Comparison of ENCODE assay signal across 20 mouse cellular contexts in genomic region chr7:115210012-115210411, GRCm38 (mm10).
DNase-seq lines count a peak whose midpoint lies in the region; ATAC-seq and TF ChIP-seq lines count a peak whose summit lies in the region.
"Had no signal": no experiment of that assay in that cellular context is flagged by ENCODE, and none has a peak within 500 bp of the region (broad histone marks: within the 10 kb centered on the region; RNA-seq: fewer than 3 reads in every experiment).

No protein-coding gene starts in this region.

- no peak overlapping the region for H3K4me2 ChIP-seq in kidney, postnatal 0 days (ENCODE audit: low read length)
- H3K4me2 ChIP-seq in kidney, embryonic 15.5 days, result no peak overlapping the region
- no peak overlapping the region for H3K4me2 ChIP-seq in liver, embryonic 11.5 days

- DNase-seq in kidney, postnatal 0 days (ENCODE audit: low spot score), result peak; percentile 55
- peak; percentile 25 for DNase-seq in kidney, postnatal 10 days
- no peak for DNase-seq in kidney, postnatal 36 days
- peak; percentile 59 for DNase-seq in liver, adult 2 months (ENCODE audit: extremely low read depth, low read depth, low spot score)
- no peak for DNase-seq in liver, embryonic 11.5 days (ENCODE audit: low spot score)
- DNase-seq: adrenal gland, adult 2 months; adrenal gland, adult 8-10 months; adrenal gland, postnatal 10 days; adrenal gland, postnatal 14 days; adrenal gland, postnatal 25 days; adrenal gland, postnatal 36 days; B cell, adult 2 months; cerebellum, adult 11 months; cerebellum, adult 11-12 months; cerebellum, adult 18-20 months had no signal

- no peaks in the 10 kb centered on the region for H3K36me3 ChIP-seq in kidney, postnatal 0 days (ENCODE audit: insufficient read depth, low read length)
- no peaks in the 10 kb centered on the region for H3K36me3 ChIP-seq in kidney, embryonic 15.5 days
- no peaks in the 10 kb centered on the region for H3K36me3 ChIP-seq in liver, adult 2 months (ENCODE audit: control insufficient read depth, insufficient read depth, low read length)
- no peaks in the 10 kb centered on the region for H3K36me3 ChIP-seq in liver, embryonic 11.5 days (ENCODE audit: control insufficient read depth, insufficient read depth, low read length)
- H3K36me3 ChIP-seq: G1E had no signal

- TF ChIP-seq CTCF in kidney, postnatal 0 days (IDR thresholded peaks at IDR 0.05; ENCODE audit: low read depth), result no peak
- no peak for TF ChIP-seq CTCF in liver, adult 2 months (IDR thresholded peaks at IDR 0.05; ENCODE audit: low read depth, low read length)

- no peaks in the 10 kb centered on the region for H3K4me1 ChIP-seq in kidney, postnatal 0 days (replicated peaks; ENCODE audit: insufficient read depth, low read length)
- no peaks in the 10 kb centered on the region for H3K4me1 ChIP-seq in kidney, embryonic 15.5 days
- H3K4me1 ChIP-seq in liver, adult 2 months (ENCODE audit: control insufficient read depth, insufficient read depth, low read length), result no peaks in the 10 kb centered on the region; the same call in 1 of the 2 replicates
- H3K4me1 ChIP-seq in liver, embryonic 11.5 days (replicated peaks; ENCODE audit: control insufficient read depth, insufficient read depth, low read length), result no peaks in the 10 kb centered on the region

- H3K27ac ChIP-seq in kidney, postnatal 0 days, result no peak overlapping the region
- no peak overlapping the region for H3K27ac ChIP-seq in kidney, embryonic 15.5 days
- H3K27ac ChIP-seq in liver, adult 2 months (replicated peaks; ENCODE audit: insufficient read depth, low read depth, low read length), result no peak overlapping the region
- H3K27ac ChIP-seq in liver, embryonic 11.5 days (ENCODE audit: low read depth, low read length), result no peak overlapping the region

- H3K4me3 ChIP-seq in kidney, postnatal 0 days (replicated peaks; ENCODE audit: low read depth, low read length), result no peak overlapping the region
- no peak overlapping the region for H3K4me3 ChIP-seq in kidney, embryonic 15.5 days (replicated peaks)
- H3K4me3 ChIP-seq in liver, adult 2 months (ENCODE audit: insufficient read depth, low read depth, low read length), result no peak overlapping the region
- H3K4me3 ChIP-seq in liver, embryonic 11.5 days (ENCODE audit: low read depth, low read length), result no peak overlapping the region

- no peak for ATAC-seq in kidney, postnatal 0 days (replicated peaks; ENCODE audit: low FRiP score, low read depth)
- ATAC-seq in kidney, embryonic 15.5 days (replicated peaks; ENCODE audit: low FRiP score), result no peak
- ATAC-seq in liver, embryonic 11.5 days (replicated peaks; ENCODE audit: low FRiP score), result no peak
- ATAC-seq: activated CD4-positive, CD25-positive, alpha-beta regulatory T cell, adult 4 months; CD4-positive, CD25-positive, alpha-beta regulatory T cell, adult 4 months; Patski had no signal

- H3K27me3 ChIP-seq in kidney, postnatal 0 days (ENCODE audit: insufficient read depth, low read length), result no peaks in the 10 kb centered on the region
- H3K27me3 ChIP-seq in kidney, embryonic 15.5 days, result 0 out of 2 replicates have a peak, but pooled peaks cover 3% of the 10 kb centered on the region
- H3K27me3 ChIP-seq in liver, adult 2 months (ENCODE audit: control insufficient read depth, insufficient read depth, low read length), result no peaks in the 10 kb centered on the region; the same call in 1 of the 2 replicates
- H3K27me3 ChIP-seq in liver, embryonic 11.5 days (replicated peaks; ENCODE audit: control insufficient read depth, insufficient read depth, low read length), result no peaks in the 10 kb centered on the region
- H3K27me3 ChIP-seq: Patski had no signal

- H3K9ac ChIP-seq in kidney, postnatal 0 days (ENCODE audit: low read depth, low read length), result no peak overlapping the region
- no peak overlapping the region for H3K9ac ChIP-seq in kidney, embryonic 15.5 days
- H3K9ac ChIP-seq in liver, adult 2 months (ENCODE audit: low read depth, low read length), result no peak overlapping the region
- no peak overlapping the region for H3K9ac ChIP-seq in liver, embryonic 11.5 days (ENCODE audit: low read depth, low read length)

- no peak for TF ChIP-seq POLR2A in liver, adult 2 months (IDR thresholded peaks at IDR 0.05; ENCODE audit: extremely low read depth, insufficient read depth, low read length)

- no peaks in the 10 kb centered on the region for H3K9me3 ChIP-seq in kidney, postnatal 0 days (replicated peaks; ENCODE audit: low read length)
- H3K9me3 ChIP-seq in kidney, embryonic 15.5 days (replicated peaks), result no peaks in the 10 kb centered on the region
- H3K9me3 ChIP-seq in liver, embryonic 11.5 days (ENCODE audit: control insufficient read depth, low read length), result no peaks in the 10 kb centered on the region
- H3K9me3 ChIP-seq: G1E had no signal

- WGBS in kidney, postnatal 0 days, result 59% methylated on average over 2 of the region's 2 CpGs
- WGBS in kidney, embryonic 15.5 days, result 54% methylated on average over 2 of the region's 2 CpGs
- WGBS in liver, adult 2 months, result 89% methylated on average over 2 of the region's 2 CpGs
- WGBS in liver, embryonic 11.5 days, result 88% methylated on average over 2 of the region's 2 CpGs

- no peaks in the 10 kb centered on the region for H3K79me2 ChIP-seq in liver, adult 2 months (ENCODE audit: control insufficient read depth, insufficient read depth, low read length)

Comparison
In these comparisons a context has a peak if more than half of its experiments do, and no peak if none do; other contexts are left out.
1. DNase-seq: peak in kidney, postnatal 0 days (single experiment), kidney, postnatal 10 days (single experiment) and liver, adult 2 months (single experiment); none in kidney, postnatal 36 days (0 of 2) and liver, embryonic 11.5 days (single experiment).